Mouse (Mus musculus): ENCODE data around the gene Omt2b. TPM values are rescaled to one million over a fixed set of nuclear protein-coding genes. Genes with fewer than 3 reads are reported as not detected.

Omt2b gene
- polyA plus RNA-seq, 1 experiment = not detected

DNA sequence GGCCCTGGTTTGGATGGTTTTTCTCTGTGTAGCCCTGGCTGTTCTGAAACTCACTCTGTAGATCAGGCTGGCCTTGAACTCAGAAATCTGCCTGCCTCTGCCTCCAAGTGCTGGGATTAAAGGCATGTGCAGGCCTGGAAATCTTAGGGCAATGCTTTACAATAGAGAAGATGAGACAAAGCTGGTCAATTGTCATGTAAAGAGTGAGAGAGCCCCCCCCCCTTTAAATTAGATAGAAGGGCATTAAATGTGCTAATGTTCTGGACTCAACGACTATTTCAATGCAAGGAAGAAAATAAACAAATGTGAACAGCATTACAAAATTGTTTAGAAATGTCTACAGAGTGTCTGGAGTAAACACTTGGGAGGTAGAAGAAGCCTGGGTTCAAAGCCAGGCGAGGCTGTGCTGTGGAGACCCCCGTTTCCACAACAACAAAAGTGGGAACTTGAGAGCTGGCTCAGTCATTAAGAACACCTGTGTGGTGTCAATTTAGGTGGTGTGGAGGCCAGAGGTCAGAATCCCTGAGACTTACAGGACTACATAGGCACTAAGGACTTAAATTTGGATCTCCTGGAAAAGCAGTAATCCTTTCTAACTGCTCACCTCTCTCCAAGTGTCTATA lies 41.4 kb downstream of the Omt2b start:
- Histone ChIP-seq H3K27me3 (ENCODE audit: control insufficient read depth, insufficient read depth, low read length) (no peaks in the 10 kb centered on the region), H3K36me3 (ENCODE audit: control insufficient read depth, insufficient read depth, low read length) (no peaks in the 10 kb centered on the region), H3K4me3 (ENCODE audit: extremely low read depth, insufficient read depth, insufficient read length) (no peak overlapping the region), H3K4me1 (ENCODE audit: control insufficient read depth, insufficient read depth, insufficient read length) (no peaks in the 10 kb centered on the region), H3K27ac (ENCODE audit: insufficient read depth, low read length) (no peak overlapping the region)
- TF ChIP-seq CTCF (IDR thresholded peaks at IDR 0.05; ENCODE audit: extremely low read depth, insufficient read depth, insufficient read length, insufficient replicate concordance) = no peak
- TF ChIP-seq POLR2A (IDR thresholded peaks at IDR 0.05; ENCODE audit: low read depth, low read length) = no peak
- no peak for DNase-seq (ENCODE audit: low read depth in 1 of 2, low spot score in 2 of 2)
- 80% methylated on average over 3 of the region's 3 CpGs for WGBS

DNA sequence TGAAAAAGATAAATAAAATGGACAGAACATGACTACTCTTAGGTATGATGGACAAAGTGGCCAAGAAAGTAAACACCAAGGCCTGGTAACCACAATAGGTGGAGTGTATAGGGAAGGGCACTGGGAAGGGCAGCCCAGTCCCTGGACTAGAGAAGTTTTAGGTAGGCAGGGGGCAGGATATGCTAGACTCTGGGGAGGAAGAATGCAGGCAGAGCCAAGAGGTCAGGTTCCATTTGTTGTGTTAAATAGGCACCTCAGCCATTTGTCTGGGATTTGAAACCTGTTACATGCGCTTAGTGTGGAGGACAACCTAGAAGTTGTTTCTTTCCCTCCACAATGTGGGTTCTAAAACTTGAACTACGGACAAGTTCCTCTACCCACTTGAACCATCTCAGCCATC lies 42.0 kb downstream of the Omt2b start:
- no peak overlapping the region for H3K27ac ChIP-seq (ENCODE audit: insufficient read depth, low read length)
- no peak for DNase-seq (ENCODE audit: low read depth in 1 of 2, low spot score in 2 of 2)
- H3K27me3 ChIP-seq (ENCODE audit: control insufficient read depth, insufficient read depth, low read length) = no peaks in the 10 kb centered on the region
- no peaks in the 10 kb centered on the region for H3K36me3 ChIP-seq (ENCODE audit: control insufficient read depth, insufficient read depth, low read length)
- WGBS = 86% methylated on average over 2 of the region's 2 CpGs
- H3K4me1 ChIP-seq (ENCODE audit: control insufficient read depth, insufficient read depth, insufficient read length) = no peaks in the 10 kb centered on the region
- no peak overlapping the region for H3K4me3 ChIP-seq (ENCODE audit: extremely low read depth, insufficient read depth, insufficient read length)
- TF ChIP-seq POLR2A (IDR thresholded peaks at IDR 0.05; ENCODE audit: low read depth, low read length) (no peak), CTCF (IDR thresholded peaks at IDR 0.05; ENCODE audit: extremely low read depth, insufficient read depth, insufficient read length, insufficient replicate concordance) (no peak)

DNA sequence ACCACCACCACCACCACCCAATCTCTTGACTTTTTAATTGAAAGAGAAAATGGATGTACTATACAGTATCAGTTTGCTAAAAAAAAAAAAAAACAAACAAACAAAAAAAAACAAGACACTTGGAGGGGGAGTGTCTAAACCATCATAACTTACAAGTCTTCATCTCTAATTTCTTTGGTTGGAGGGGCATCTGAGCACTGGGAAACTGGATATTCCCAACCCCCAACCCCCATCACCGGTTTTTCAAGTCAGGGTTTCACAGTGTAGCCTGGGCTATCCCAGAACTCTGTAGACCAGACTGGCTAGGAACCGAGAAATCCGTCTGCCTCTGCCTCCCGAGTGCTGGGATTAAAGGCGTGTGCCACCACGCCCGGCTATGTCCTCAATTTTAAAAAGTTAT lies 42.4 kb downstream of the Omt2b start:
- H3K36me3 ChIP-seq (ENCODE audit: control insufficient read depth, insufficient read depth, low read length) = no peaks in the 10 kb centered on the region
- no peak for DNase-seq (ENCODE audit: low read depth in 1 of 2, low spot score in 2 of 2)
- no peaks in the 10 kb centered on the region for H3K27me3 ChIP-seq (ENCODE audit: control insufficient read depth, insufficient read depth, low read length)
- 95% methylated on average over 7 of the region's 7 CpGs for WGBS
- H3K4me3 ChIP-seq (ENCODE audit: extremely low read depth, insufficient read depth, insufficient read length) = no peak overlapping the region
- H3K27ac ChIP-seq (ENCODE audit: insufficient read depth, low read length) = no peak overlapping the region
- TF ChIP-seq POLR2A (IDR thresholded peaks at IDR 0.05; ENCODE audit: low read depth, low read length) = no peak
- H3K4me1 ChIP-seq (ENCODE audit: control insufficient read depth, insufficient read depth, insufficient read length) = no peaks in the 10 kb centered on the region

GRCm38 (mm10) chr9:78371441-78371840 lies 44.1 kb downstream of the Omt2b start:
- Histone ChIP-seq H3K4me1 (ENCODE audit: control insufficient read depth, insufficient read depth, insufficient read length) (no peaks in the 10 kb centered on the region), H3K27ac (ENCODE audit: insufficient read depth, low read length) (no peak overlapping the region), H3K27me3 (ENCODE audit: control insufficient read depth, insufficient read depth, low read length) (no peaks in the 10 kb centered on the region), H3K36me3 (ENCODE audit: control insufficient read depth, insufficient read depth, low read length) (no peaks in the 10 kb centered on the region), H3K4me3 (ENCODE audit: extremely low read depth, insufficient read depth, insufficient read length) (no peak overlapping the region)
- no peak for TF ChIP-seq CTCF (IDR thresholded peaks at IDR 0.05; ENCODE audit: extremely low read depth, insufficient read depth, insufficient read length, insufficient replicate concordance)
- TF ChIP-seq POLR2A (IDR thresholded peaks at IDR 0.05; ENCODE audit: low read depth, low read length) = no peak
- WGBS = 96% methylated on average over 3 of the region's 3 CpGs
- DNase-seq (ENCODE audit: low read depth in 1 of 2, low spot score in 2 of 2) = no peak

GRCm38 (mm10) chr9:78372827-78373504 lies 45.6 kb downstream of the Omt2b start:
- WGBS = 77% methylated on average over 10 of the region's 10 CpGs
- TF ChIP-seq POLR2A (IDR thresholded peaks at IDR 0.05; ENCODE audit: low read depth, low read length) (no peak), CTCF (IDR thresholded peaks at IDR 0.05; ENCODE audit: extremely low read depth, insufficient read depth, insufficient read length, insufficient replicate concordance) (no peak)
- no peak for DNase-seq (ENCODE audit: low read depth in 1 of 2, low spot score in 2 of 2)

DNA sequence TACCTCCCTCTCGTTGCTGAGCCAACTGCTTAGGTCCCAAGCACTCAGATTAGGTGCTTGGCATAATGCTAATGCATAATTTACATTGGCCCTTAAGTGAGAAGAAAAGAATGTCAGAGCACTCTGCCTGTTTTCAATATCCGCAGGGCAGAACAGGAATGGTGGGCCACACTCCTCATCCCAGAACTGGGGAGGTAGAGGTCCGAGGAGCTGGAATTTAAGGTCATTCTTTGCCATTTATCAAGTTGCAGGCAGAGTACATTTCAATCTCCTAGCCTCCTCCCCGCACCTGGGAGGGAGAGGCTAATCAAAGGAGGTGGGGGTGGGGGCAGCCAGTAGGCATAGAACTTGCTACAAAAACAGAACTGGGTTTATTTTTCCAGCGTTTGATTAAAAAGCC lies 47.0 kb downstream of the Omt2b start:
- Histone ChIP-seq H3K4me1 (ENCODE audit: control insufficient read depth, insufficient read depth, insufficient read length) (no peaks in the 10 kb centered on the region), H3K27ac (ENCODE audit: insufficient read depth, low read length) (no peak overlapping the region), H3K4me3 (ENCODE audit: extremely low read depth, insufficient read depth, insufficient read length) (no peak overlapping the region), H3K27me3 (ENCODE audit: control insufficient read depth, insufficient read depth, low read length) (no peaks in the 10 kb centered on the region), H3K36me3 (ENCODE audit: control insufficient read depth, insufficient read depth, low read length) (no peaks in the 10 kb centered on the region)
- no peak for DNase-seq (ENCODE audit: low read depth in 1 of 2, low spot score in 2 of 2)
- WGBS = 76% methylated on average over 5 of the region's 5 CpGs
- no peak for TF ChIP-seq POLR2A (IDR thresholded peaks at IDR 0.05; ENCODE audit: low read depth, low read length)
- no peak for TF ChIP-seq CTCF (IDR thresholded peaks at IDR 0.05; ENCODE audit: extremely low read depth, insufficient read depth, insufficient read length, insufficient replicate concordance)

More at GRCm38 (mm10) chr9:78372827-78373504, 45.6 kb downstream of the Omt2b start:
- no peaks in the 10 kb centered on the region for H3K27me3 ChIP-seq (ENCODE audit: control insufficient read depth, insufficient read depth, low read length)
- H3K4me1 ChIP-seq (ENCODE audit: control insufficient read depth, insufficient read depth, insufficient read length) = no peaks in the 10 kb centered on the region
- H3K27ac ChIP-seq (ENCODE audit: insufficient read depth, low read length) = no peak overlapping the region
- H3K4me3 ChIP-seq (ENCODE audit: extremely low read depth, insufficient read depth, insufficient read length) = no peak overlapping the region
- H3K36me3 ChIP-seq (ENCODE audit: control insufficient read depth, insufficient read depth, low read length) = no peaks in the 10 kb centered on the region

DNA sequence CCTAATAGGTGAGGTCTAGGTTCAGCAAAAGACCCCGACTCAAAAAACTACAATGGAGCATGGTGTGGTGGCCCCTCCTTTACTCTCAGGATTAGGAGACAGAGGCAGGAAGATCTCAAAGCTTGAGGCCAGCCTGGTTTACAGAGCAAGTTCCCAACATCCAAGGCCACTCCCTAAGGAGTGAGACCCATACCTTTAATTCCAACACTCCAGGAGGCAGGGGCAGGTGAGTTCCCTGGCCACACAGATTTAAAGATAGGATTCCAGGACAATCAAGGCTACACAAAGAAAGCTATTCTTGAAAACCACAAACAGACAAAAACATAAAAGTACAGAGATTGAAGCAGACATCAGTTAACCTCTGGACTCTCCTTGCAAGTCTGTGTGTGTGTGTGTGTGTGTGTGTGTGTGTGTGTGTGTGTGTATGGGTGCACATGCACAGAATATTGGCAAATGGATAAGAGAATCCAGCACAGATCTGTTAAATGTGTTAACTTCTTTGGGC lies 47.5 kb downstream of the Omt2b start:
- H3K4me3 ChIP-seq (ENCODE audit: extremely low read depth, insufficient read depth, insufficient read length) = no peak overlapping the region
- TF ChIP-seq CTCF (IDR thresholded peaks at IDR 0.05; ENCODE audit: extremely low read depth, insufficient read depth, insufficient read length, insufficient replicate concordance) (no peak), POLR2A (IDR thresholded peaks at IDR 0.05; ENCODE audit: low read depth, low read length) (no peak)
- no peak for DNase-seq (ENCODE audit: low read depth in 1 of 2, low spot score in 2 of 2)
- H3K4me1 ChIP-seq (ENCODE audit: control insufficient read depth, insufficient read depth, insufficient read length) = no peaks in the 10 kb centered on the region
- no peak overlapping the region for H3K27ac ChIP-seq (ENCODE audit: insufficient read depth, low read length)
- H3K27me3 ChIP-seq (ENCODE audit: control insufficient read depth, insufficient read depth, low read length) = no peaks in the 10 kb centered on the region
- no peaks in the 10 kb centered on the region for H3K36me3 ChIP-seq (ENCODE audit: control insufficient read depth, insufficient read depth, low read length)
- 80% methylated on average over 1 of the region's 1 CpGs for WGBS

Measured in spleen, adult 2 months (tissue).